Mouse (Mus musculus) regulatory T cell (primary cell): ENCODE data around the gene Cdc42ep4.

Experiments used
- in situ Hi-C: fragments of 300-600 bp; cut with MboI, MseI; formaldehyde crosslinking; loops from one replicate; pipeline ENCODE4 v1.15.1; 2025; ENCODE audit warnings: high pct_unique_total_duplicates

Cdc42ep4 gene

DNA sequence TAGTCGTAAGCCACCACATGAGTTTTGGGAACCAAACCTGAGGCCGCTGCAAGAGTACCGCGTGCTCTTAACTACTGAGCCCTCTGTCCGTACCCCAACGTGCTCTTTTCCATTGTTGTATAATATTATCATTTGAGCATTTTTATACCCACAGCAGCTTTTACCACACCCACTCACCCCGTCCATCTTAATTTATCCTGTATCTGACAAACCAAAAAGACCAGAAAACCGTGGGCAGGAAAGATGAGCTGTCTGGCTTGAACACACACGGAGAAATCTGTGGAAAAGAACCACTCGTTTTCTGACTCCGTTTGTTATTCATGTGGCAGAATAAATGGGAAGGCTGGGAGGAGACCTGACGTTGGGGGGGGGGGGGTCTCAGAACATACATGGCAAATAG is 61.2 kb downstream of the Cdc42ep4 start:
- in situ Hi-C loops, result no loop called here

DNA sequence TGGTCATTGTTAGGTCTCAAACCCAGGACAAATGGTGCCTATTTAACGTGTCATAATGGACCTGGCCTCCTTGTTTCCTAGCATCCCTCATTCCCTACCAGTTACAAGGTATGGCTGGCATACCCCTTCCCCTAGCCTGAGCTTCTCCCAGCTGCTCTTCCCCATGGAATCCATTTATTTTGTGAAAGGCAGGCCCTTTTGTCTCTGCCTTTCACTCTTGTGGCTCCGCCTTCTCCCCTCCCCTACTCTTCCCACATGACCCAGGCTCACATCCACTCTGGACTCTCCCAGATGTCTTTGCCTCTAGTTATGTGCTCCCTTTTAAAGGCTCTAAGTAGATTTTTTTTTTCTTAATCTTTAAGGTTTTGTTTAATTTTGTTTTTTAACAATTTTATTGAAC is 64.7 kb downstream of the Cdc42ep4 start:
- in situ Hi-C loops, result no loop called here

DNA sequence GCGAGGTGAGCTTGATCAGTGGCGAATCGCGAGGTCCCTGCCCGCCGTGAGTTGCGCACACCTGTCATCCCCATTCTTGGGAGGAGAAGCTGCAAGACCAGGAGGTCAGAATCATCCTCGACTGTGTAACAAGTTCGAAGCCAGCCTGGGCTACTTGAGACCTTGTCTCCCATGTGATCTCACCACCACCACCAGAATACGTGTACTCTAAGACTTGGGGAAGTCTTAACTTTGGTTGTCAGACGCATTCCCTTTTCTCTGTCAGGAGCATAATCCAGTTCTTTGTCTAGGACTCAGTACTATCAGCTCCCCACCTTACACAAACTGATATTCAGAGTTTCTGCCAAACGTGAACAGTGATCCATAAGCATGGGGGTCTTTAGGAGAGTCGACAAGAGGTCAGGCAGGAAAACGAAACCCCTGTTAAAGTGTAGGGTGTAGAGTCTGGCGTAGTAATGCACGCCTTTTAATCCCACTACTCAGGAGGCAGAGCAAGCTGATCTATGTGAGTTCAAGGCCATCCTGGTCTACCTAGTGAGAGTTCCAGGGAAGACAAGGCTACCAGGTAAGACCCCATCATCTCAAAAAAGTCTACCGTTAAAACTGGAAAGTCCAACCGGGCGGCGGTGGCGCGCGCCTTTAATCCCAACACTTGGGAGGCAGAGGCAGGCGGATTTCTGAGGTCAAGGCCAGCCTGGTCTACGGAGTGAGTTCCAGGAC is 66.8 kb downstream of the Cdc42ep4 start:
- in situ Hi-C loops, result no loop called here

DNA sequence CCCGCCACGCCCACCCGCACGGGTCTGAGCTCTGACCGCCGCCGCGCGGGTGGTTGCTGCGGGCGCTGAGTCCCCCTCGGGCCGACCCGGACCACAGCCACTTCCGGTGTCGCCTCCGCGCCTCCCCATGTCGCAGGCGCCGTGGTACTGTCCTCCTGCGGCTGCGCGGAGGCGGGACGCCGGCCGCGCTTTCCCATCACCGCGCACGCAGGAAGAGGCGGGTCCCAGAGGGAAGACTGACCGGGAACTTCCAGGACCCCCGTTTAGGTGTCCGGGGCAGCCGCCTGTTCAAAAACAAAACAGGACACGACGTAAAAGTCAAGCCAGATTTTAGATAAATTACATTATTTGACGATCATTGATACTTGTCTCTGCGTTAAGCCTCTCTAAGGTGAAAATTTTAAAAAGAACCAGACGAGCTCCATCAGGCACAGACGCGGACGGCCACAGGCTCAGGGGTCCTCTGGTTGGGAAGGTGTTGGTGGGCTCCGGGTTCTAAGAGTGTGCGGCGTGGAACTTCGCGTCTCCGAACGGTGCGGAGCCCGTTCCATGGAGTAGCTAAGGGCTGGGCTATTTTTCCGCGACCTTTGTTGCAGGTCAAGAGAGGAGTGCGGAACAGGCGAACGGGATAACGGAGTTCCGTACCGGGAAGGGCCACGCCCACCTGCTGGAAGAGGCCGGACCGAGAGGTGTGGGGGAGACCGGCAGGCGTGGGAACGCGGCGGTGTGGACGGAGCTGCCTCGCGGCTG is 67.5 kb downstream of the Cdc42ep4 start, which contains the start of the genes Fam104a and D11Wsu47e:
Gene Fam104a (minus strand): TSS at position 199 of the 750 bp plus-strand sequence.
Gene D11Wsu47e (plus strand): TSS at position 456 of the 750 bp plus-strand sequence.
- in situ Hi-C loops, result no loop called here

DNA sequence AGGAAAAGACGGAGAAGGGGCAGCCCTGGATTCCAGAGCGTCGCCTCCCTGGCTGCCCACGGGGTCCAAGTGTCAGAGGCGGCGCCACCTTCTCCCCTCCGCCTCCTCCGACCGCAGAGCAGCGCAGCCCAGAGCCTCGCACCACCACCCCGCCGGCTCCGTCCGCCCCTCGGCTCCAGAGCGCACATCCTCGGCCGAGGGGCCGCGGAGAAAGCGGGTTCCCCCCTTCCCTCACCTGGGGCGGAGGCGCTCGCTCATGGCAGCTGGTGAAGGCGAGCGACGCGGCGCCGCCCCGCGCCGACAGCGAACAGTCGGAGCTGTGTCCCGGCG is 68.1 kb downstream of the Cdc42ep4 start:
- in situ Hi-C loops, result no loop called here

DNA sequence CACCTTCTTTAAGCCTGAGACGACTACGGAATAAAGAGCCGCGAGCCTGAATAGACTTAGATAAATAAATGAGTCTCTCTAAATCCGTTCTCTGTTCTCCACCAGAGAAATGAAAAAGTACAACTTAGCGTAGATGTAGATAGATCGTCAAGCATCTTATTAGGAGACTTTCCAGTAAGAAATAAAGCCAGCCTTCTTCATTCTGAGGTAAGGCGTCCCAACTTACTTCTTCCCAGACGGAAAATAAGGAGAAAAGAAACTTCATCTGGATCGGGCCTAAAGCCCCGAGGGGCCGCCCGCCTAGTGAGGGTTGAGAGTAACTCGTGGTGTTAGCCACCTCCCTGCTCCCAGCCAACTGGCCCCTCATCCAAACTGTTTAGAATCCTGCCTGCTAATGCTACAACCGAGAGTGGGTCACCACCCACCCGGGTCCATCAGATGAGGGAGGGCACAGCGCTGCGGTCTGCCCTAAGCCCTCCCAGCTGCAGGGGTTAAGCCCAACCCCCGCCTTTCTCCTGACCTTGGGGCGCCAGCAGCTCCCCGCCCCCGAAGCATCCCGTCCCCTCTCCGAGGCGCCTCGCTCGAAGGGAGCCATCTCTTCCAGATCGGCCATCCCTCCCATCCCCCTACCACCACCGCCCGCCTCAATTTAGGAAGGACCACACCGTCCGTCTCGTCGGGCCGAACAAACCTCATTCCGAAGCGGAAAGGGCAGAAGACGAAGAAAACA is 68.6 kb downstream of the Cdc42ep4 start:
- in situ Hi-C loops, result no loop called here

DNA sequence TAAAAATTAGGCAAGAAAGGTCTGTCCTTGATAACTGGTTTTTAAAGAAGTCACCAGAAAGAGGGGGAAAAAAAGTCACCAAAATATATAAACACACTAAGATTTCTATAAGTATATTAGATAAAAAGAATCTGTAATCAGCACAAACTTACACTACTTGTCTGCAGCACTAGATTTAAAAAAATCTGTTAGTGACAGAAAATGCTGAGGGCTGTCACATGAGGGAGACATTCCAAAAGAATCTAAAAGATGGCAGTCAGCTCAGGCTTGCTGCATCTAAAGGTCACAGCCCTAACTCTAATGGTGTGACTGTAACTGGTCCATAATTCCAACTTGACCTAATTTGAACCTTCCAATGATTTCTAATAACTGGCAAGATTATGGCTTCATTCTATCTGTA is 69.7 kb downstream of the Cdc42ep4 start:
- in situ Hi-C loops, result no loop called here

DNA sequence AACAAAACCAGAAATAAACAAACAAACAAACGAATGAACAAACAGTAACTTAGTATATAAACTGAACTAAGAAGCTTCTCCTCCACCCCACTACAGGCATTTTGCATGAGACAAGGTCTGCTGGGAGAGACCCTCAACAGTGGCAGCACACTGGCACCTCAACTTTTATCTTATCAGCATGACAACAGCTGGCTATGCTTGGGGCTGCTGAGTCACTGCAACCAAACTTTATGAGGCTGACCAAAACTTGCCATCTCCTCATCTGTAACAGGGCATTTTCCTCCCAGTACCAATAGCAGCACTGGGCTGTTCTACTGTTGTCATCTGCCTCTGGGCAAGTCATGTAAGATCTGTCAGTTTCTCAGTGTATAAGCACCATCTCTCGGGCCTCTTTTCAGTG is 70.7 kb downstream of the Cdc42ep4 start:
- in situ Hi-C loops, result no loop called here

DNA sequence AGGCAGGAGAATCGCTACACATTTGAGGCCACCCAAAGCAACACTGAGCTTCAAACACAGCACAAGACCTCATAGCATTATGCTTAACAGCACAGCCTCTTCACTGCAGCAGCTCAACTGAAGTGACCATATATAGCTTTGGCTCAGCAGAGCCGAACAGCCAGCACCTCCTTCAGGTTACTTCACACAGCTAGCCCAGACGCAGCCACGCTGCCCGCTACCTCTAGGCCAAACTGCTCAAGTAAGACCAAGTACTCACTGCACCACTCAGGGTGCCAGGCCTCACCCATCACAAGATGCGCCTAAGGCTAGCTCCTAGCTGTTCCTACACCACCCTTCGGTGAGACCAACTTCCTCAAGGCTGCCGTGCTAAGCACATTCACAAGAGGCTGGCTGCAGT is 73.3 kb downstream of the Cdc42ep4 start:
- in situ Hi-C loops, result no loop called here

DNA sequence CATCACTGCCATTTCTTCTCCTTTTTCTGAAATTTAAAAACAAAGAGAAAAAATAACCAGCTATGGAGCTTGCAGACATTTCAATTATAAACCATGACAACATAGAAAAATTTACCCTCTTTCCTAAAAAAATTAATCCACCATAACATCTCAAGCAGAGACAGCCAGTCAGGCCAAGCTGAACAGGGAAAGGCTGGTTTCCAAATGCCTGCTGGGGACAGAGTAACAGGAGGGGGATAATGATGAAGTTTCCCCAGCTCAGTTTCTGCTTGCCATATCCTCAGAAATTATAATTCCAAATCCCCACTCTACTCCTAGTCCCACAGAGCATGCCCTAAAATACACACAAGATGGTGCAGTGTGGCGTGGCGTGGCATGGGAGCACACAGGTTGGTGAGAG is 74.3 kb downstream of the Cdc42ep4 start:
- in situ Hi-C loops, result no loop called here
